Mouse (Mus musculus) brain, embryonic 18.5 days (tissue): ENCODE measurements around the gene Snx32.
A peak's percentile ranks its signal among the peaks of the same experiment; 100 is the strongest.

Experiments used
- DNase-seq: peaks from one replicate; pipeline ENCODE4 v3.0.0-alpha.2; 2012; ENCODE audit warnings: low read depth, low spot score

Gene Snx32

DNA sequence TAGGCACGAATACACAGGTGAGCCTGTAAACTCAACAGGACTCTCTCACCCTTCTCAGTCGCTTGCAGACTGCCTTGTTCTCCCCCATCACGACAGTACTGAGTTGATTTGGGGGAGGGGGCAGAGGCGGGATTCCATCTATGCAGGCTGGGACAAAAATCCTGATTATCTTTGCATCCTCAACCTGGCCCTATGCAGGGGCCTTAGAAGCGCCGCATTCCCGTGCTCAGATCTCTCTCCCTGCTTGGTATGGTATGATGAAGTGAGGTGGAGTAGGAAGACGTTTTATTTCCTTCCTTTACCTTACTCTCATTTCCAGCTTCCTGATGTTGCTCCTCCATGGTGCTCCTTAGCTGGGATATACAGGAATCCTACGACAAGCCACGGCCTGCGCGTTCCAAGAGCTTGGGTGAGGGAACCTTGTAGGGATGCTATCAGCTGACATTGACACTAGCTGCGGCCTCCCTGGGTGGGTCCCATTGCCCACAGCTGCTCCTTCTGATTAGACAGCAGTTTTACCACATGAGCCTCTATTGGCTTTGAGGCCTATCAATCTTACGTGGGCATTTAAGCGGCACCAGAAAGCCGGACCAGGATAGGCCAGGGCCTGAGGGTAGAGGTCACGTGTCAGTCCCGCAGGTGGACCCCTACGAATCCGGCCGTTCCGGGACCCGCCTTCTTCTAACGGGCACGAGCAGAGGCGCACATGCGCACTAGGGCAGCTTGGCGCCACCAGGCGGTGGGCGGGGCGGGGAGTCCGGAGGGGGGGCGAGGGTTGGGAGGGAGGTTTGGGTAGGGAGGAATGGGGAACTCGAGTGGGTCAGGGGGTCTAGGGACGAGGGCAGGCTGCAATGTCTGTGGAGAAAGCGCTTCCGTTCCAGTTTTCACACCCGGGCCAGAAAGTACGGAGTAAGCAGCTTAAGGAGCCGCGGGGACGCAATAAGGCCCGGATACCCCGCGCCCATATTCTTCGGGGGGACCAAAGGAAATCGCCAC lies at the start of gene Snx32:
Gene Snx32, minus strand, starts transcription at position 508 of the 996 bp plus-strand sequence.
- DNase-seq, result peak; percentile 98

DNA sequence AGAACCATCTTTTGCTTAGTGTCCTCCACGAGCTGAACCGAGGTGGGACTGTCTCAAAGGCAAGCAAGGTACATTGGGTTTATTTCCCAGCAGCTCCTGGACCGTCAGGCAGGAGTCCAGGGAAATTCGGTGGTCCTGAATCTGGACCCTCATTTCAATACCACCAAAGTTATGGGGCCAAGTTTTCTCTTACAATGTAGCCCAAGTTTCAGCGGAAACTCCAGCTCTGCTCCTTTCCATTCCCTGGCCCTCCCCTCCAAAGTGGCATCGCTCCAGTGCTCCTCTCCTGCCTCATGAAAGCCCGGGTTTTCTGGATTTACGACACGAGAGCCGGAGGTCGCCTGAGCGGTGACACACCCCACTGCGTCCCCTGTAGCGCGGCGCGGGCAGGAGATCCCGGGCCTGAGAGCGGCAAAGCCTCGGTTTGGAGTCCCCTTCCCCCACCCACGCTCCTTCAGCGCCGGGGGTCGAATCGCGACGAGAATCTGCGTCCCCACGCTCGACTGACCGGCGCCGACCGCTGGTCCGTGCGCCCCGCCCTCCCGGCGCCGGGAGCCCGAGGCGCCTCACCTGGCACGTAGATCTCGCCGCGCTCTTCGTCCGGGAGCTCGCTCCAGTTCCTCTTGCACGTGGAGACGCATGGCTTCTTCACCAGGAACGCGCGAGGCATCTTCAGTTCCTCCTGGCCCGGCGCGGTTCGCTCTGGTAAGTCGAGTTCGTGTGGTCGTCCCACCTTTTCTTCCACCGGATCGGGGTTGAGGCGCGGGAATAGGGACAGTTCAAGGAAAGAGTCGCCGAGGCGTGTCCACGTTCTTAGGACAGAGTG lies 49.5 kb upstream of the Snx32 start:
- no peak for DNase-seq

DNA sequence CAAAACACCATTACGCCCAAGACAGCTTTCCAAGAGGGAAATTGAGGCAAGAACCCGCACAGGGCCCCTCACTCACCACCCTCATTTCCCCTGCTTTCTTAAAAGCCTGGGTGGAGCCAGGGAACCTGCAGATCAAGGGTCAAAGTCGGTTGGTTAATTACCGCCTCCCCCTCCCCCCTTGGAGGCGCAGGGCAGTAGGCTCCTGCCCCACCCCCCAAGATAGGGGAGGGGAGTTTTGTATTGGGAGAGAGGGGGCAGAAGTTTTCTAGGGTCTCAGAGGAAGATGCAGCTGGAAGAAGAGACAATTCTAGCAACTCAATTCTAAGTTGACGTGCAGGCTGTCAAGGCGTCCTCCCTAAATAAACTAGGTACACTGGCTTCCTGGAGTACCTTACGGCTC lies 48.9 kb upstream of the Snx32 start:
- DNase-seq, result no peak

DNA sequence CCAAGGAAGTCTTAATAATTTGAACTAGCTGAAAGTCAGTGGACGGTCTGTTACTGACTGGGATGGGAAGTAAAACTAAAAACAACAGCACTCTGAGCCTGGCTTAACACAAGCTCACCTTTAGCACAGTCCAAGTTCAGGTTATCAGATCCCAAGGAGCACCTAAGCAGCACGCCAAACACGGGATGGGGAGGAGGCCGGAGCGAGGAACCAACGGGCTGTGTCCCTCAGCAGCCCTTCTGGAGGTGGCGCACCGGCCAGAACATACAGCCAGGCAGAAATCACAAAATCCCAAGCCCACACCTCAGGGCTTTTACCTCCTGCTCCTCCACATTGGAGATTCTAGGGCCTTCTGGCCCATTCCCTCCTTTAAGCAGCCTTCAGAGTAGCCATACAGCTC lies 48.4 kb upstream of the Snx32 start:
- DNase-seq, result no peak

DNA sequence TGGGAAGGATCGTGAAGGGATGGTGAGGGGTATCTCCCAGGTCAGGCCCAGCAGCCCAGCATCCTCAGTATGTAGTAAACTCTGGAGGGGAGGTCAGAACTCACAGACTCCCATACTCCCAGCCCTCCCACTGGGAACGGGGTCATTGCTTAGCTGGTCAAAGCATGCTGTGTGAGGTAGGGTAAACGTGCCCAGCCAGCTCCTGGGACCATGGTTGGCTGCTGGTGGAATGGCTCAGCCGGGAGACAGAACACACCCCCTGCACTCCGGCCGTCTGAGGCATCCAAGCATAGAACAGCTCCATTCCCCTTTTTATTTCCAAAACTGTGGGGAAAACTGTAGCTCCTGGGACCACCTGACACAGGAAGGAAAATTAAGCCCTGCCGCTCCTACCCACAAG lies 47.8 kb upstream of the Snx32 start:
- DNase-seq, result no peak

DNA sequence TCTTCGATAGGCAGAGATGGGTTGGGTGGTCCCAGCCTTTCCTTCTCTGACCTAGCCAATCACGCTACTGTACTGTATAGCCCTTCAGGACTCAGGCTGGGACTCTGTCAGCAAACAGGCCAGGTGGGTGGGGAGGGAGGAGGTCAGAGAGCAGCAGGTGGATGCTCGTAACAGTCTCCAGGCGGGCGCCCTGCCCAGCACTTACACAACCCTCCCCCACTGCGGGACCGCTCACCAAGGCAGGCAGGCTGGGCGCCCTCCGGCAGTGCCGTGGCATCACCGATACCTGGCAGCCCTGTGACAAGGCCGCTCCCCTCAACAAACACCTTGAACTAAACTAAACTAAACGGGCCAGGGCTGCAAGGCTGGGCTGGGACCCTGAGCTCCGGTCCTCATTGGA lies 43.9 kb upstream of the Snx32 start:
- DNase-seq, result no peak

DNA sequence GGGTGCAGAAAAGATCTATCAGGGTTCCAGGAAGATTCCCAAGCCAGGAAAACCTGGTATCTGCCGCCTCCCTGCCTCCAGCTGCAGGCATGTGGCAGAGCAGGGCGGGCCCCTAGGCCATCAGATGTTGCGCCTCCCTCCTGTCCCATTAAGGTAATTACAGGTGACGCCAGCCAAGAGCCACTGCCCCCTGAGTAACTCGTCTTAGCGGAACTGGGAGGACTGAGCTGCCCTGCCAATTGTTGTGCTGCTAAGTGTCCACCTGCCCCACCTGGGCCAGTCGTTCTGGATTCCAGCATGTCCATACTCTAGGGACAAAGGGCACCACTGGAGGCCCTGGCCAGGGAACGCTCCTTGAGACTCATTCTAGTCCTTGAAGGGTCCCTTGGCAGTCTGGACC lies 43.5 kb upstream of the Snx32 start:
- no peak for DNase-seq

DNA sequence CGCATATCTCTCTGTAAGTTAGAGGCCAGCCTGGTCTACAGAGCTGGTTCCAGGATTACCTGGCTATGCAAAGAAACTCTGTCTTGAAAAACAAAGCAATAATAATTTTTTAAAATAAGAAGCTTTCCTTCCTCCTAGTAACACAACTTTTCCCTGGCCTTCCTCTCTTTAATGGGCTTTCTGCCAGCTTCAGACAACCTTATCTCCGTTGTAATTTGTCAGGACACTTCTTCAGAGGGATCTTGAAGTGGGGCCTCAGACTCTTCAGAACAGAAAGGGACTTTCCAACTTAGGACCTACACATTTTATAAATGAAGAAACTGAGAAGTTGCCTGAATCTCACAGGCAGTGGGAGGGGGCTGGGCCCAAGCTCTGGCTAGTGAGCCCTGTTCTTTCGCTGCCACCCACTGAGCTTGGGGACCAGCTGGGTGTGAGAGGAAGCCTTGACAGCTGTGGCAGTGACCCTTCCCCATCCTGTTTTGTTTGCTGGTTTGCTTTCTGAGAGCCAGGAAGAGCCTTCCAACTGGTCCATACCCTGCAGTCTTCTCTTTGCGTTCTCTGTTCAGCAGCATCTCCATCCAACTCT lies 37.2 kb upstream of the Snx32 start:
- no peak for DNase-seq

DNA sequence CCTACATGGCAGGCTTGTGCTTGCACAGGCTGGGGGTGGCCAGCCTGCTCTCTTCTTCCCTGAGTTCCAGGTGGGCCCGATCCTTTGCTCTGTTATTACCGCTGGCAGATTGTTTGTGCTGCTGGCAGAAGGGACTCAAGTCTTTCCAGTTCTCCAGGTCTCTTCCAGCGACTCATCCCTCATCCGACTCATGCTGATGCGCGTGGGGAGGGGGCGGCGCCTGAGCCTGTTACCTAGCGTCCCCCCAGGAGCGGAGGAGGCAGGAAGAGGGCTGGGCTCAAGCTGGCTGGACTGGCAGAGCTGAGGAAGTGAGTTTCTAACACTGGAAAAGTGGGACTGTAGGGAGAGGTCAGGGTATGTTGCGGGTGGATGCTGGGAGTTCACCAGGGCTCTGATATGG lies 33.7 kb upstream of the Snx32 start:
- DNase-seq, result no peak

DNA sequence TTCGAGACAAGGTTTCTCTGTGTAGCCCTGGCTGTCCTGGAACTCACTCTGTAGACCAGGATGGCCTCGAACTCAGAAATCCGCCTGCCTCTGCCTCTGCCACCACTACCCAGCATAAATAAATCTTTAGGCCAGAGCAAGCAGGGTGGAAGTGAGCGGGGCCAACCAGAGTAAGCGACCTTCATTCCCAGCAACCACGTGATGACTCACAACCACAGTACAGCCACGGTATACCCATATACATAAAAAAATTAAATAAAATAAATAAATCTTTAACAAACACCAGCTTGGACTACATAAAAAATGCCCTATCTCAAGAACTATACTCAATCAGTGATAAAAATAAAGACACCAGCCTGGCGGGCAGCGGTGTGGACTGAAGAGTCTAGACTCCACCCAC lies 33.0 kb upstream of the Snx32 start:
- DNase-seq, result no peak

DNA sequence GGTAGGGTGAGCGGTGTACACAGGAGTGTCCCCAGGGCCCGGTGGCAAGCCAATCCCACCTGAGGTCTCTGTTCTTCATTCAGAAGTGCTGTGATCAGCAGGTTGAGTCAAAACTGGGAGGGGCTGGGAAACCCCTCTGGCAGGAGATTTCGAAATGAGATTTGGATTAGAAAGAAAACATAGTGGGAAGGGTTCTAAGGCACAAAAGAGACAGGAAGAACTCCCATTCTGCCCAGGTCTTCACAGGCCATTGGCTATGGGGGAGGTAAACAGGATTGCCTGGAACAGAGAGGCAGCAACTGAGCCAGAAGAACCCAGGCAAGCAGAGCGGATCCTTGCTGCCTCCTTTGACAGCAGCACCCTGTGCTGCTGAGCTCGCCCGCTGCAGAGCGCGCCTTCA lies 28.4 kb upstream of the Snx32 start:
- no peak for DNase-seq

DNA sequence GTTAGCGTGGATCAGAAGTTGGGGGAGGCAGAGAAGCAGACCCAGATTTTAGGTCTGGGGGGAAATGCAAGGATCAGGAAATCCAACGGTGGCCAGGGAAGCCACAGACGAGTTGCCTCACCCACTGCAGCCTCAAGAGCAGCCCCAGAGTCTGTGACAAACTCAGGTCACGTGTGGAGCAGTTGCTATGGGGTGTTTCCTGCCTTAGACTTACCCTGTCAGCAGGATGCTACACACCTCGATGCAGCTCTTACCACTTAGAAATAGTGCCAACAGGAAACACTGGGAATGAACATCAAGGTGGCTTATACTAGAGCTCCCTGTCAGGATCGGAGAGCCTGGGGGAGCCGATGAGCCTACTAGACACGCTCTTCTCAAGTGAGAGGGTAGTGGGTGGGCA lies 22.2 kb upstream of the Snx32 start:
- DNase-seq, result no peak

DNA sequence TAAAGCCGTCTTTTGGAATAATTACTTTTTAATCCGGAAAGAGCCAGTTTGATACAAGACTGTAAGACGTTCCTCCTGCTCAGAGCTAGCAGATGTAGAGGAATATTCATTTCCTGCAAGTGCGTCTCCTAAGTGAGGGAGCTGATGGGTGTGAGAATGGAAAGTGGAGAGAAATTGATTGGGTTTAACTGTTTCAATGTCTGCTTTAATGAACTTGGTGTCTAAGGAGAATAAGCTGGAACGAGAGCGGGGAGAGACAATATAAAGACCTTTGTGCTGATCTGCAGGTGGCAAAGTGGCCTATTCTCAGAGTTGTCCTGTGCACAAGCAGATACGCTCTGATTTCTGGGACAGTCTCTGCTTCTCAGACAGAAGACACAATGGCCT lies 19.8 kb upstream of the Snx32 start:
- no peak for DNase-seq

DNA sequence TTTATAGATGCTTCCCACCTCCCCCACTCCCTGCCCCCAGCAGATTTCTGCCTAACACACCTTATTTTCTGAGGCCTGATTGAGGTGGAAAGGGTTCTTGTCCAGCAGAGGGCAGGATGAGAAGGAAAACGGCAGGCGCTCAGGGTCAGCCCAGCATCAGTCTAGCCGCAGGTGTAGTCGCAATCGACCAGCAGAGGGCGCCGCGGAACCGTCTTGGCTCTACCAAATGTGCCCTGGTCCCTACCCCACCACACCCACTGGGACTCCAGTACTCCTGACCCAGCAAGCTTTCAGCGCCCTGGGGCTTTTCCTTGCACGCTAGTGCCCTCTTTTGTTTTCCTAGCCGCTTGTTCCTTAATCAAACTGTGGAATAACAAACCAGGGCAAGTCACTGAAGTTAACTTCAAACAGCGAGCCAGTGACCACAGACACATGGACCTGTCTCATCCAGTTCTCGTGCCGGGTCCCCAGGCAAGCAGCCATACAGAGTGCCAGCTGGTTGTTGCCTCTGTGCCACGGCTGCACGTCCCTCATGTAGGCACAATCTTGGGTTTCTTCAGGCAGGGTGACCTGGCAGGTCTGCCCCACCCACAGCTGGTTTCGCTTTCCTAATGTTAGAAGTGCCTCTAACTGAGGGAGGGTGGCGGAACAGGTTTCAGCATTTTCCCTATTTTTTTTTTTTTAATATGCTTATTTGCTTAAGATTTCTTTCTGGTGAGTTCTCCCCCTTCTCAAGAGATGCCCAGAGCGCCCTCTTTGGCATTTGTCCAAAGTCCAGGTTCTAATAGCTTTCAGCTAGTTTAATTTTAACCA lies 19.2 kb upstream of the Snx32 start:
- DNase-seq, result peak; percentile 24

DNA sequence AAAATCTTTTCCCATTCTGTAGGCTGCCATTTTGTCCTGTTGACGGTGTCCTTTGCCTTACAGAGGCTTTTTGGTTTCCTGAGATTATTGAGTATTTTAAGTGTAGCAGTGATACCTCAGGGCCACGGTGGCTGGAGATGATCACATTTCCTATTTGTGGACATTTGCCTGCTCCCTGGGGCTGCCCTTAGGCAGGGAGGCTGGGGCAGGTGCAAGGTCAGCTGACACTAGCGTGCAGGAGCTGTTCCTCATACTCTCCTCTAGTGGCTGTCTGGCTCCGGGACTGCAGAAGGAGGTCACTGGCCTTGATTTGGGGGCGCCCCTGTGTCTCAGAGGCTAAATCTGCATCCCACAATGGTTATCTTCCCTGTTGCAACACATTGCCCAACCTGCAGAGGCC lies 14.9 kb upstream of the Snx32 start:
- DNase-seq, result no peak

DNA sequence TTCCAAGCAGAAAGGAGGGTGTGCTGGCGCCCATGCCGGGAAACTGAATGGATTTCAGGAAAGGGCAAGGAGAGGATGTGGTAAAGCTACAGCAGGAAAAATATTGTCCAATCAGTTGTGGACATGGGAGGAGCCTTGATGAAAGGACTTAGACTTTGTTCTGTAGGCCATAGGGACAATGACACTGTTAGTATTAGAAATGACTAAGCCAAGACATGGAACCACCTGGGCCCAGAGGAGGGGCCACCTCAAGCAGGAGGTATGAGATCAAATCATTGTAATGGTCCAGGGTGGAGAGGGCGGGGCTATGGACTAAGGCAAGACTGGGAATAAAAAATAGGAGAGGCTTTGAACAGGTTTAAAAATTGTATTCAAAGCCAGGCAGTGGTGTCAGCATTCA lies 8.4 kb upstream of the Snx32 start:
- DNase-seq, result no peak

DNA sequence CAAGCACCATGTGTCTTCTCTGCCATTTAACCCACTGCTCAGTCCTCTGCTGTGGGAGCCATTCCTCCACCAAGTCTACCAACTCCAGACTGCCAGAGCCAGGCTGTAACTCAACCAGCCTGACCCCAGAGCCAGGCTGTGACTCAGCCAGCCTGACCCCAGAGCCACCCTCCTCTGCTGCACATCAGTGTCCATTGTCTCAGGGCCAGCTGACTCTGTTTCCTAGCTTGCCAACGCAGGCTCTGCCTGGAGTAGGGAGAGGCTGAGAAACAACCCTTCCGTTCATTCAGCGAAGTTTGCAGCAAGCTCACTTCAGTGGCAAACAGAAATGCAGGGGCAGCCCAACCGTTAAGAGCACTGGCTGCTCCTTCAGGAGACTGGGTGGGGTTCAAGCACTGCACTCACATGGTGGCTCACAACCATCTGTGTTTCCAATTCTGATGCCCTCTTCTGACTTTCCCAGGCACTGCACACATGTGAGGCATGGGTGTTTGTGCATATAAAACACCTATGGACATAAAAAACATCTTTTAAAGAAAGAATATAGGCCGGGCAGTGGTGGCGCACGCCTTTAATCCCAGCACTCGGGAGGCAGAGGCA lies 6.7 kb upstream of the Snx32 start:
- no peak for DNase-seq

DNA sequence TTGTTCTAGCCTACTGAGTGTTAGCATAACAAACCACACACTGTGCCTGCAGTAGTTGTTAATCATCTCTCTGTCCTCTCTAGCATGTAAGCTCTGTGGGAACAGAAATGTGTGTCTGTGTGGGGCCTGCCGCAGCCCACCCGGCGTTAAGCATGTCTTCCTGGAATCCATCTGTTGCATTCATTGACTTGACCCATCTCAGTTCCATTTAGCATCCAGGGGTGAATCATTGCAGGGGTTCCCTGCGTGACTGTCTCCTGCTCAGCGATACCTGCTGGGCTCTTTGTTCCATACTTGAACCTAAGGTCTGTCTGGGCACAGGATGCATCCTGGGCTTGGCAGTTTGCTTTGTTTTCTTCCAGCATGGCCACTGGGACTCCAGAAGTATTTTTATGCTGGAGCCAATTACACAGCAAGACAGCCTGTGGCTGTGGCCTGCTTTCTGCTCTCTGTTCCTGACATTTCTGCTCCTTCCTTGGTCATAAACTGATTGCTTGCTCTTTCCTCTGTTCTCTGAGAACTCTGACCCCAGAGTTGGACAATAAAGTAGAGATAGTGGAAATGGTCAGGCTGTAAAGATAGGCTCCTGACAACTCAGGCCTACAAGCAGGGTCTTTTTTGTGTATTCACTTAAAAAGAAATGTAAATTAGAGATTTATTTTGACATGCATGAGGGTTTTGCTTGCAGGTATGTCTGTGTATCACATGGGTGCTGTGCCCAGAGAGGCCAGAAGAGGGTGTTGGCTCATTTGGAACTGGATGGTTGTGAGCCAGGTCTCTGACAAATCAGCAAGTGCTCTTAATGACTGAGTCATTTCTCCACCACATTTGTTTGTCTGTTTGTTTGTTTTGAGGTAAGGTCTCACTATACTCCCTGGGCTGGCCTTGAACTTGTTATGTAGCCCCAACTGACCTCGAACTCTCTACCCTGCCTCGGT lies 5.8 kb upstream of the Snx32 start:
- DNase-seq, result no peak

DNA sequence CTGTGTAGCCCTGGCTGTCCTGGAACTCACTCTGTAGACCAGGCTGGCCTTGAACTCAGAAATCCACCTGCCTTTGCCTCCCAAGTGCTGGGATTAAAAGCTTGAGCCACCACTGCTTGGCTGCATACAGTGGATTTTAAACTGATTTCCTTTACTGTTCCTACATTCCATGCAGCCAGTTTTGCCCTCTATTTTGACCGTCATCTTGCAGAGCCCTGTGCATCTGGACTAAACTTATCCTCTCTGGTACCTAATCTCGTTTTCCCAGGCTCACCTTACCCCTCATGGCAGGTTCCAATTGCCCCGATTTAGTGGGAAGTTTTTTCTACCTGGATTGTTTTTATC lies 2.6 kb upstream of the Snx32 start:
- no peak for DNase-seq
